Mouse (Mus musculus): ENCODE results near the gene Cnot1.
"Not testable (repeated sequence)": the region's sequence is repeated elsewhere in the genome, so short reads cannot be mapped to it uniquely, and the experiment has no call there.

Cnot1 gene

DNA sequence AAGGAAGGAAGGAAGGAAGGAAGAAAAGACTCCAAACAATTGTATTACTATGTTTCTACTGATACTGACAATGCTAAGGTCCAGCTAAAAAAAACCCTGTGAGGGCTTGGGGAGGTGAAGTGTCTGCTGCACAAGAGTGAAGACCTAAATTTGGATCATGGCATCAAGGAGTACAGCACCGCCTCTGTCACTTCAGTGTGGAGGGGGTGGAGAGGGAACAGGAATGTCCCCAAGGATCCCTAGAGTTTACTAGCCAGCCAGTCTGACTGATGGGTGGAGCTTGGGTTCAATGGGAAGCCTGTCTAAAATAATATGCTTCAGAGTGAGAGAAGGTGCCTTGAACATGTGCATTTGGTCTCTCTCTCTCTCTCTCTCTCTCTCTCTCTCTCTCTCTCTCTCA lies 10.9 kb upstream of the Cnot1 start:
- no peak for DNase-seq (ENCODE audit: extremely low read depth, insufficient read length, low spot score)

DNA sequence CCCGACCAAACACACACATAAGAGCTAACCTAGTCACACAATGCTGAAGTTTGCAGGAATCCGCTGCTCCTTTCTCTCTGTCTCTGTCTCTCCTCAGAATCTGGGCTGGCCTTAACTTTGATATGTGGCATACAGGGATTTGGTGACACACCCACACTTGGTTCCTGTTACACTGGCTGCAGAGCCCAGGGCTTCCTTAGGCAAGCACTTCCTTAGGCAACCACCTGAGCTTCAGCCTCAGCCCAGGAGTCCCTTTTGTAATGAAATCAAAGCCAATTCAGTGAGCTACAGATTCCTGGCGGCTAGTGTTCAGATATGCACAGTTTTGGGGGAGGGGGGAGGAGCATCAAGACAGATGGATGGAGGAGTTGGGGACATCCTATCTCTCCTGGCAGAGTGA lies 10.3 kb upstream of the Cnot1 start:
- DNase-seq (ENCODE audit: extremely low read depth, insufficient read length, low spot score), result no peak

DNA sequence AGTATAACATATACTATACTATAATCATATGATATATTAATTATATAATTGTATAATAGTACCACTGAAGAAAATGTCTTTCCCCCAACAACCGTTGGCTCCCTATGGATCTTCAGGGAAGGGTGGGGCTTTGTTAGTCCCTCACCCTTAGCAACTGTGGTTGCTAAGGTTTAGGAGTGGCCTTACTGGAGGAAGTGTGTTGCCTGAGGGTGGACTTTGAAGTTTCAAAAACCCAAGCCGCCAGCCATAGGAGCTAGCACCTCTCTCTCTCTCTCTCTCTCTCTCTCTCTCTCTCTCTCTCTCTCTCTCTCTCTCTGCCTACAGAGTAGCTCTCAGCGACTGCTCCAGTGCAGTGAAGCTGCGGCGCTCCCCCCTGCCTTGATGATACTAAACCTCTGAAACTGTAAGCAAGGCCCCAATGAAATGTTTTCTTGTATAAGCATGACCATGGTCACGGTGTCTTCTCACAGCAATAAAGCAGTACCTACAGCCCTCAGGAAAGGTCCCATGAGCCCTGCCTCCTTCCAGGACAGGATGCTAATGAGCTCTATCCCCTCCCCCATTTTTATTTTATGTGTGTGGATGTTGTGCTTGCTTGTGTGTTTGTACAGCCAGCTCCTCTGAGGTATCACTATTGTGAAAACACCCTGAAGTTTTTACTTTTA lies 8.9 kb upstream of the Cnot1 start:
- no peak for DNase-seq (ENCODE audit: extremely low read depth, insufficient read length, low spot score)

DNA sequence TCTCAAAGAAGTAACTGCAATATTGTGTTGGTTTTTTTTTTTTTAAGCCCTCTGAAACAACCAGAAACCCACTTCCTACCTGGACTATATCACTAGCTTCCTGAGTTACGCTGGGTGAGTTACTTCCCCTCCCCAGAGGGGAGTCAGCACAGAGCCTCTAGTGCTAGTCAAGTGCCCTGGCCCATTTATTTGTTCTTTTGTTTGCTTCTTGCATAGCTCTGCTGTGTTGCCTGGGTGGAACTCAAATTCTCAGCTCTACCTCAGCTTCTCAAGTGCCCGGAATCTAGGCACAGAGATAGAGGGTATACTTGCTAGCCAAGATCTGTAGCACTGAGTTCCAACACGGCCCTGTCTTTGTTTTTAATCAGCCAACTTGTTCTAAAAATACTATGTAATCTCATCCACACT lies 2.9 kb upstream of the Cnot1 start:
- no peak for DNase-seq (ENCODE audit: extremely low read depth, insufficient read length, low spot score)

DNA sequence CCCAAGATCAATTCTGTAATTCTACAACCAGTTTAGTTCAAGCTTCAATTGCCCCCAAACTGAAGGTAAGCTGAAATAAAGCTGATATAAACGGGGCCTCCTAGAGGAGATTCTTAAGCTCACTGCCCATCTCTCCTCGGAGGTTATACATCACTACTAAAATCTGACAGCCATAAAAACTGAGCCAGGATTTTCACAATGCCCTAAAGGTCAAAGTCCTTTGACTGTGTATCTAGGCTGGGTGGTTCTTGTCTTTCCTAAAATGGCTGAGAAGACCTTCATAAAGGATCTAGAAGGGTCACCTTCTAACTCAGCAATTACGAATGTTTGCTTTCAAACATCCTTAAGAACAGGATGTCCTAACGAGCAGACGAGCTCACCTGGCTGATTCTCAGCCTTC lies 1.9 kb upstream of the Cnot1 start:
- no peak for DNase-seq (ENCODE audit: extremely low read depth, insufficient read length, low spot score)

DNA sequence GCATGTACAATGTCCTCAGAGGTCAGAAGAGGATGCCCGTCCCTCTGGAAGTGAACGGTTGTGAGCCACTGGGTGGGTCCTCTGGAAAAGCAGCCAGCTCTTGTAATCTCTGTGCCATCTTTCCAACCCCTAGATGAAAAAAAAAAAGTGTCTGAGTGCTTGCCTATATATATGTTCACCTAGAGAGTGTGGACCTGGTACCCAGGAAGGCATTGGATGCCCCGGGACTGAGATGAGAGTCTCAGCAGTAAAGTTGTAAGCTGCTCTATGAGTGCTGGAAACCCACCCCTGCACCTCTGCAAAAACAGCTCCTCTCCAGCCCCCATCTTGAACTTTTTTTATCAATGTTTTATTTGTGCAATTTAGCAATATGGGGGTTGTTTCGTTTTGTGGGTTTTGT lies 1.4 kb upstream of the Cnot1 start:
- no peak for DNase-seq (ENCODE audit: extremely low read depth, insufficient read length, low spot score)

DNA sequence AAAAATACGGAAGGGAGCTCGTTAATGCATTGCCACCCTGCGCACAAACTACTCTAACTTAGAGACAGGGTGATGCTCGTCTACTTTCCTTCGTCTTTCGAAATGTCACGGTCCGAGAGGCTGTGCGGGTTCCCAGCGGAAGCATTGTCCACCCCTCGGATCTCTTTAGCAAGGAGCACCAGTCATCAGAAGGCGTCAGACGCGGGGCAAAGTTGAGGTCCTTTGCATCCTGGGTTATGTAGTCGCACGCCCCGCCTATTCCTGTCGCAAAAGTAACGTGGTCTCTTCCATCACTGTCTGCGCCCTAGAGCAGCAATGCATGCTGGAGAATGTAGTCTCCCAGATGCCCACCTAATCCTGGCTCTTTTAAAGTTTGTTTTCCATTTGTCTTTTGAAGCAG lies 597 bp upstream of the Cnot1 start:
- no peak for DNase-seq (ENCODE audit: extremely low read depth, insufficient read length, low spot score)

DNA sequence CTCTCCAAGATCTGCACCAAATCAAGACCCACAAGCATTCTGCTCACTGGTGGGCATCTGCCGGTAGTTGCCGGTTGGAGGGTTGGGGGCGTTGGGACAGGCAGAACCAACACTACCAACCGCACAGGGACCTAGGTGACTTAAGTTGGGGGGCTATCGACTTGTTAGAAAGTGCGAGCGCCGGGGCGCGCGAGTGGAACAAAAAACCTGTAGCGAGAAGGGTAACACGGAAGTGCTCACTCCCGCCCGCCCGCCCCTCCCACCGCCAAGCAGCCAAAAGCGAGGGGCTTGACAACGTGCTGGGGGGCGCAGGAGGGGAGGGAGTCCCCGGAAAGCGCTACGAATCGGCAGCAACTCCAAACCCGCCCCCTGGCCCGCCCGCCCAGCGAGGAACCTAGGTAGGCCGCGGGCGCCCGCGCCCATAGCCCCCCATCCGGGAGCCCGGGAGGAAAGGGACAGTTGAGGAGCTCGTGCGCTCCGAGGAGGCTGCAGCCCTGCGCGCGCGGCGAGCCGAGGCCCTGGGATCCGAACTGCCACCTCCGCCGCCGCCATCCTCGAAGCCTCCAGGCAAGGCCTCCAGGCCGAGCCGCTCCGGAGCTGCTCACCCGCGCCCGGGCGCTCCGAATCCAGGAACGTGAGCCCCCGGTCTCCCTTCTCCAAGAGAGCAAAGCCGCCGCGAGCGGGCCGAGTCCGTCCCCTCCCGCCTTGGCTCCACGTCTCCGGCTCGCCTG lies 638 bp downstream of the Cnot1 start:
- peak; percentile 41 for DNase-seq (ENCODE audit: extremely low read depth, insufficient read length, low spot score)

DNA sequence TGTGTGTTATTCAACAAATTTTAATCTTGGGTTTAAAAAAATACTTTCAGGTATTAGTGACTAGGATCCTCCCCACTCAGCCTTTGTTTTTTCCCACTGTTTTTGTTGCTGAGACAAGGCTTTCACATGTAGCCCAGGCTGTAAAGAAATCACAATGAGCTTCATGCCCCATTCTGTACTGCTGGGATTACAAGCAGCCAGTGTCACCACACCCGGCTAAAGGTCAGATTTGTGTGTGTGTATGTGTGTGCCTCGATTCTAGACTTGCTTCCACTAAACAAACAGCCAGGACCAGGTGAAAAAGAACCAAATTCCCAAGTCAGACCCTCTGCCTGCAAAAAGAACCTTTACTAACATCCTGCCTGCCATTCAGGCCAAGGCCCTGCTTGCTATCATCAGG lies 1.8 kb downstream of the Cnot1 start:
- DNase-seq (ENCODE audit: extremely low read depth, insufficient read length, low spot score), result no peak

DNA sequence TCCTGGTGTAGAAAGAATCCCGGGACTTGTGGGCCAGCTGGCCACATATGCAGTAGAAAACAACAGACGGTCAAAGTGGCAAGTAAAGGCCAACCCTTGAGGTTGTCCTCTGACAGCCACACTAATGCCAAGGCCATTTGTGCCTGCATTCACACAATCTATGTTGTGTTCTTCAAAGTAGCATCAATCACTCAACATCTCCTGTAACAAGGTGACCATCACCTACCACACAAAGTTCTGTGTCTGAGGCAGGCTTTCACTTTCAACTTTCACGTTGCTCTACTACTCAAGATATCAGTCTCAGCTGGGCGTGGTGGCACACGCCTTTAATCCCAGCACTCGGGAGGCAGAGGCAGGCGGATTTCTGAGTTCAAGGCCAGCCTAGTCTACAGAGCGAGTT lies 5.0 kb downstream of the Cnot1 start:
- no peak for DNase-seq (ENCODE audit: extremely low read depth, insufficient read length, low spot score)

DNA sequence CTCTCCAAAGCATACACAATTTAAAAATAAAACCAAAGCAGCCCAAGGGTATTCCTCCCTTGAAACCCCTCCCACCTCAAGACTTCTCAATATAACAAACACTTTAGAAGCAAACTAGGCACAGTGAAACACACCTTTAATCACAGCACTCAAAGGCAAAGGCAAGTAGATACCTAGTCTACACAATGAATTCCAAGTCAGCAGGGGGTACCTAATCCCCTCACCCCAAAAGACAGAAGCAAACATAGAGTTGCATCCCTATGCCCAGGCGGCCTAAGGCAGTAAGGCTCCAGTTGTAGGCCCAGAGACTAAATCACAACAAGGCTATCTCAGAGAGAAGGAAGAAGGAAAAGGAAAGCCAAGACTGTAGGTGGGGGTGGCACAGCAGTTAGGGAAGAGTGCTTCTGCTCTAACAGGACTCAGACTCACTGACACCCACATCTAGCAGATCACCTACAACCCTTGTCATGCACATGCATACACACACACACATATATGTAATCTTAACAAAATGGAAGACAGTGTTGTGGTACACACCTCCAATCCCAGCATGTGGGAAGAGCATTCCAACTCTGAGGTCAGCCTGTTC lies 5.7 kb downstream of the Cnot1 start:
- no peak for DNase-seq (ENCODE audit: extremely low read depth, insufficient read length, low spot score)

DNA sequence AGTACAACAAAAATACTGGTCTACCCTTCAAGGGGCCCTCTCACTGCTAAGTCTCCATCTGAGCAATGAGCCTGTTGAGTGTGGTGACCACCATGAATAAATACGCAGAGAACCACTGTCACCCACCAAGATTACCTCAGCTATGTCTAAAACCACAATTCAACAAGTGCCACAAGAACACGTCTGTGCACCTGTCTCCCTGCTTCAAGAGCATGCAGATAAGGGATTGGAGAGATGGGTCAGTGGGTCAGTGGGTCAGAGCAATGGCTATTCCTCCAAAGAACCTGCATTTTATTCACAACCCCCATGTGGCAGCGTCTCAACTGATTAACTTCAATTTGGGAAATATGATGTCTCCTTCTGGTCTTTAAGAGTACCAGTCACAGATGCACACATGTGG lies 6.9 kb downstream of the Cnot1 start:
- DNase-seq (ENCODE audit: extremely low read depth, insufficient read length, low spot score), result no peak

DNA sequence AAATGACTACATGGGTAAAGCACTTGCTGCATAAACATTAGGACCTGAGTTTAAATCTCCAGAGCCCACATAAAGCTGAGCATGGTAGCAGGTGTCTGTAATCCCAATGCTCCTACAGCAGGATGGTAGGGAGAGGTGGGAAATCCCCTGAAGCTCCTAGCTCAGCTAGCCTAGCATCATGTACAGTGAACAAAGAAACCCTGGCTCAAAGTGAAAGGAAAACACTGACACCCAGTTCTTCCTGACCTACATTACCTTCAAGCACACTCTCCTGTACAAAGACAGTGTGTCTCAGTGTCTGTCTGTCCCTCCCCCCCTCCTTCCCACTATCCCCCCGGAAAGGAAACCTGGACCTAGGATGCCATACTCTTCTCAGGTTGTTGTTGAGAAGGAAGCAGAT lies 7.4 kb downstream of the Cnot1 start:
- no peak for DNase-seq (ENCODE audit: extremely low read depth, insufficient read length, low spot score)

DNA sequence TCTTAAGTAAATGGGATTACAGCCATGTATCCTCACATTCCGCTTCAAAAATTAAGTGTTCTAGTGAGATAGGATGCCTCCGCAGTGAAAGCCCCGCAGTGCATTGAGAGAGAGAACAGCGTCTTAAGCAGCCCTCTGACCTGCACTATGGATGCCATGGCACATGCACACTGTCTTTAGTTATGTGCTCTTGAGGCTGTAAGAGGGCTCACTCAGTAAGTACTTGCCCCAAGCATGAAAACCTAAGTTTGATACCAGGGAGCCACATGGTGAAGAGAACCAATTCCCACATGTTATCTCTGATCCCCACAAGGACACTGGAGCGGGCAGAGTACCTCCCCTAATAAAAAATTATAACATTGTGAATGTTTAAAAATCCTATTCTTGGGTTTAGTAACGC lies 8.1 kb downstream of the Cnot1 start:
- no peak for DNase-seq (ENCODE audit: extremely low read depth, insufficient read length, low spot score)

DNA sequence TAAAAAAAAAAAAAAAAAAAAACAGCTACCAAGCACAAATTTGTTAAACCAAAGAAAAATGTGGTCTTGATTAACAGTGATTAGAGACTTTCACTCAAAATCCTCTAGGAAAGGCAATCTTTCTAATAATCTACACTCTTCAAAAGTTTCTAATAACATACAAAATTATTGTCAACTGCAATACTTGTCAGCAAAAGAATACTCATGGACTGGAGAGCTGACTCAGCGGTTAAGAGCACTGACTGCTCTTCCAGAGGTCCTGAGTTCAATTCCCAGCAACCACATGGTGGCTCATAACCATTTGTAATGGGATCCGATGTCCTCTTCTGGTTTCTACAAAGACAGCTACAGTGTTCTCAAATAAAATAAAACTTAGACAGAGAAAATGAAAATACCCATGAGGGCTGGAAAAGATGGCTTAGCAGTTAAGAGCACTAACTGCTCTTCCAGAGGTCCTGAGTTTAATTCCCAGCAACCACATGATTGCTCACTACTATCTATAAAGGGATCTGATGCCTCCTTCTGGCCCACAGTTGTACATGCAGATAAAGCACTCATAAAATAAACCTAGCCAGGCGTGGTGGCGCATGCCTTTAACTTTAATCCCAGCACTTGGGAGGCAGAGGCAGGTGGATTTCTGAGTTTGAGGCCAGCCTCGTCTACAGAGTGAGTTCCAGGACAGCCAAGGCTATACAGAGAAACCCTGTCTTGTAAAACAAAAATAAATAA lies 11.8 kb downstream of the Cnot1 start:
- not testable (repeated sequence) for DNase-seq (ENCODE audit: extremely low read depth, insufficient read length, low spot score)

DNA sequence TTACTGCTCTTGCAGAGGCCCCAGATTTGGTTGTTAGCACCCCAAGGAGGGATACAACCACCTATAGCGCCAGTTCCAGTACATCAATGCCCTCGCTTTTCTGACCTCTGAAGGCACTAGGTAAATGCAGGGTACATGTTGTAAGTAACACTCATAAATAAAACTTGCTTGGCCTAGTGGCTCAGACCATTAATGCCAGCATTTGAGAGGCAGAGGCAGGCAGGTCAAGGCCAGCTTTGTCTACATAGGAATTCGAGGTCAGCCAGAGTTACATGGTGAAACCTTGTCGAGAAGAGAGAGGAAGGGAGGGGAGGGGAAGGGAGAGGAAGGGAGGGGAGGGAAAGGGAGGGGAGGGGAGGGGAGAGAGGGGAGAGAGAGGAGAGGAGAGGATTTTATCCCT lies 21.7 kb downstream of the Cnot1 start:
- DNase-seq (ENCODE audit: extremely low read depth, insufficient read length, low spot score), result no peak

DNA sequence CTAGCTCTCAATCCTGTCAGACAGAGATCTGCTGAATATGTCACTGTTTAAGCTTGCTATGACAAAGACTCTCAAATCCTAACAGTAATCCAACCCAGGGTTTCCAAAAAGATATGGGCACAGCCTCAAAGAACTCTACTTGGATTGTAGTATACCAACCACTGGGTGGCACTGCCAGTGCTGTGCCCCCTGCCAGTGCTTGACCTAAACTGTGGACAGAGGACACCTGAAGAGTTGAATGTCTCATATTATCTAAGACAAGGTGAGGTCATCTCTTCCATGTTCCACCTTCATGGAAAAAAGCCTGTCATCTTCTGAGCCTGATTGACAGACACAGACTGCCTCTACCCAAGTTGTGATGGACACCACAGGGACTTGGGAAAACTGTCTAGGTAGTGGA lies 24.6 kb downstream of the Cnot1 start:
- DNase-seq (ENCODE audit: extremely low read depth, insufficient read length, low spot score), result no peak

DNA sequence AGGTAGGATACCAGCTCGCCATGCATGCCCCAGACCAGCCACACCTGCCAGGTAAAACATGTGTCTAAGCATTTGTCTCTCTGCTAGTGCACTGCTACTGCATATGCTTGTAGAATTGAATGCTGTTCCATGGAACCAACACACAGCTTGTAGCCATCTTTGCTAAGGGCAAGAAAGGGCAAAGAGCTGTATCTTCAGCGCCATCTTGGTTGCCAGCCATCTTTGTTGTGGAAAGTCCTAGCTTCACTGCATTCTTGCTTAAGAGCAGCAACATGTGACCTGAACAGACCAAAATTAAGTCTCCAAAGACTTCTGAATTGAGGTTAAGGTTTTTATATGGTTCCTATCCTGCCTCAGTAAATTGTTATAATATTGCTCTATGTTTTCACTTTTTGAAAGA lies 25.5 kb downstream of the Cnot1 start:
- DNase-seq (ENCODE audit: extremely low read depth, insufficient read length, low spot score), result no peak

DNA sequence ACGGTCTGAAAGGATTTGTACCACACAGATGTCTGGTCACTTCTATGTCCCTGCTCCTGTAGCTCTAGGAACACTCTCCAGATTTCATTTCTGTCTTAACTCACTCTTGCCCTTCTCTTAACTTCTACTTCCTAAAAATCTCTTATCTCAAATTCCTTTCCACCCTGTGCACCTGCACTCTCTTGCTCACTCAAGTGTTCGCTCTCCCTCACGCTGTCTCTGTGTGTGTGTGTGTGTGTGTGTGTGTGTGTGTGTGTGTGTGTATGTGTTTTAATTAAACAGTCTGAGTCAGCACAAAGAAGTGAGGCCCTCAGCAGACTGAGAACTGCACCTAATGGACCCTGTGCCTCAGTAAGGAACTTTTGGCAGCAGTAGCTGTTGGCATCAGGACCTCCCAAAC lies 26.2 kb downstream of the Cnot1 start:
- no peak for DNase-seq (ENCODE audit: extremely low read depth, insufficient read length, low spot score)

DNA sequence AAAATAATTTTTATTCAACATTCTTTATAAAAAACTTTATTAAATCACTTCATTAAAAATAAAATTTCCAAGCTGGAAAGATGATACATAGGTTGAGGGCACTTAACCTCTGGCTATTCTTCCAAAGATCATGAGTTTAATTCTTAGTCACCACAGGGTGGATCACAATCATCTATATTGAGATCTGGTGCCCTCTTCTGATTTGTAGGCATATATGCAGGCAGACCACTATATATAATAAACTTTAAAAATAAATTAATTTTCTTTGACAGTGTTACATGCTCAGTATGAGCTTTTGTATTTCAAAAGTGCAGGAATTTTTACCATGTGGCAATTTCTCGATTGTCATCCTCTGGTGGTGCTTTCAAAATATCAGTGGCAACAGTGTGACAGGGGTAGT lies 43.1 kb downstream of the Cnot1 start:
- DNase-seq (ENCODE audit: extremely low read depth, insufficient read length, low spot score), result no peak

DNA sequence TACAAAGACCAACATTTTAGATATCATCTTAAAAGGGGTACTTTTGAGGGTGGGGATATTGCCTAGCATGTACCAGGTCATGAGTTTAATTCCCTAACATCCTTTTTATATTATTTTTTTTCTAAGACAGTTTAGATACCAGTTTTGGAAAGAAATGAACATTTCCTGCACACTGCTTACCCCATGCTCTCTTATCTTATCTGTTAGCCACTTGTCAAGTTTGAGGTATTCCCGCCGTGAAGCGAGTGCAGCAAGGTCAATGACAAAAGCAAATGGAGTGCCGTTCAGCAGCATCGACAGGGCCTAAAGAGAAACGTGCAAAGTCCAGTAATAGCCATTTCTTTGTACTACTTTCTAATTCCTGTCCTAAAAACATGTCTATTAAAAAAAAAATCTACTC lies 46.9 kb downstream of the Cnot1 start:
- no peak for DNase-seq (ENCODE audit: extremely low read depth, insufficient read length, low spot score)

DNA sequence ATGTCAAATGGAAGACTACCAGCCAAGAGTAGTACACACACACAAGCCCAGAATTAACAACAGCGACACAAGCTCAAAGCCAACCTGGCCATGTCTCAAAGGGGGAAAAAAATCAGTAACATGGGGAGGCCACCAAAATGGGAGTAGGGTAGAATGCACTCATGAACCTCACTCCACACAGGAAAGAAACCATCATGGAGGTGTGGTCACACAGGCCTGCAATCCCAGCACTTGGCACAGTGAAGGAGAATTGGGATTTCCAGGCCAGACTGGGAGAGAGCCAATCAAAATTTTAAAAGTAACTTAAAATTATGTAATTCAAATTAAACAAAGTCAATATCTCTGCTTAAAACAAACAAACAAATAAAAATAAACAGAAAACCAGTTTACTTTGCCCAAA lies 55.3 kb downstream of the Cnot1 start:
- no peak for DNase-seq (ENCODE audit: extremely low read depth, insufficient read length, low spot score)
